Mouse (Mus musculus) lung, adult 2 months (tissue): ENCODE results near the gene Sag.

Experiments
- CTCF ChIP-seq: fragments of 200-500 bp; IDR thresholded peaks from 2 replicates; pipeline ENCODE4 v1.5.1; 2011; ENCODE audit warnings: mild to moderate bottlenecking, low read length, control low read depth; ENCODE audit not compliant: insufficient read depth
- POLR2A ChIP-seq: fragments of 200-500 bp; IDR thresholded peaks from 2 replicates; pipeline ENCODE4 v1.6.1; 2011; ENCODE audit warnings: low read depth, mild to moderate bottlenecking, control low read depth, low read length, borderline replicate concordance; ENCODE audit errors: extremely low read depth

DNA sequence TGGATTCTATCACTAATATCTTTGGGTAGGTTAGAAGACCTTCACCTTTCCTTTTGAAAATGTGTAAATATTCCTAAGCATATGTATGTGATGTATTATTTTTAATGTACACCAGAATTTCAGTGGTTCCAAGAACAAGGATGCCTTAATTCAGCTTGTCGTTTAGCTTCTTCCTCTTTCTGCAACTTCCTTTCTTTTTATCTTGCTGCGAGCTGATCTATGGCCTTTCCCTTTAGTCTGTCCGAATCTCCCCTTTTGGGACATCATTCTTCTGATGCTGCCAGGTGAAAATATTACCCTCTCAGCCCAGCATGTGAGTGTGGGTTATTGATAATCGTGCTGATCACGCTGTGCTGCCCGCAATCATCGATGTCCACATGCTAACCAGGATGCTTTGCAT, 28.6 kb upstream of the Sag start:
- TF ChIP-seq POLR2A (no peak), CTCF (no peak)
